ENCODE assay signal across 1 mouse cellular context in the genomic region with DNA sequence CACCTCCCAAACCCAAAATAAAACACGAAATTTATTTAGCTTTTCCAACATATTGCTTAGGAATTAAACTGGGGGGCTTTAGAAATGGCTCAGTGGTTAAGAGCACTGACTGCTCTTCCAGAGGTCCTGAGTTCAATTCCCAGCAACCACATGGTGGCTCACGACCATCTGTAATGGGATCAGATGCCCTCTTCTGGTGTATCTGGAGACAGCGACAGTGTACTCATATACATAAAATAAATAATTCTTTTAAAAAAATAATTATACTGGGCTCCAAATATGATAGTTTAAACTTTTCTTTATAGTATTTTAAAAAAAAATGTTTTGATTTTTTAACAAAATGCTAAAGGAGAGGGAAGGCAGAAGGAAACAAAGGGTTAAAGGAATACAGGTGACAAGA.
TF ChIP-seq lines count a peak whose summit lies in the region.

No protein-coding gene starts in this region.

TF ChIP-seq in MEL, 35 proteins besides CTCF, POLR2A, EP300 and RAD21:
- TF ChIP-seq SMC3 (IDR thresholded peaks at IDR 0.05; ENCODE audit: low read depth, low read length) = peak; percentile 34
TF ChIP-seq in MEL: peak in this region for 1; not testable (repeated sequence) for 34.
